ENCODE assay signal across 8 mouse cellular contexts in the genomic region with DNA sequence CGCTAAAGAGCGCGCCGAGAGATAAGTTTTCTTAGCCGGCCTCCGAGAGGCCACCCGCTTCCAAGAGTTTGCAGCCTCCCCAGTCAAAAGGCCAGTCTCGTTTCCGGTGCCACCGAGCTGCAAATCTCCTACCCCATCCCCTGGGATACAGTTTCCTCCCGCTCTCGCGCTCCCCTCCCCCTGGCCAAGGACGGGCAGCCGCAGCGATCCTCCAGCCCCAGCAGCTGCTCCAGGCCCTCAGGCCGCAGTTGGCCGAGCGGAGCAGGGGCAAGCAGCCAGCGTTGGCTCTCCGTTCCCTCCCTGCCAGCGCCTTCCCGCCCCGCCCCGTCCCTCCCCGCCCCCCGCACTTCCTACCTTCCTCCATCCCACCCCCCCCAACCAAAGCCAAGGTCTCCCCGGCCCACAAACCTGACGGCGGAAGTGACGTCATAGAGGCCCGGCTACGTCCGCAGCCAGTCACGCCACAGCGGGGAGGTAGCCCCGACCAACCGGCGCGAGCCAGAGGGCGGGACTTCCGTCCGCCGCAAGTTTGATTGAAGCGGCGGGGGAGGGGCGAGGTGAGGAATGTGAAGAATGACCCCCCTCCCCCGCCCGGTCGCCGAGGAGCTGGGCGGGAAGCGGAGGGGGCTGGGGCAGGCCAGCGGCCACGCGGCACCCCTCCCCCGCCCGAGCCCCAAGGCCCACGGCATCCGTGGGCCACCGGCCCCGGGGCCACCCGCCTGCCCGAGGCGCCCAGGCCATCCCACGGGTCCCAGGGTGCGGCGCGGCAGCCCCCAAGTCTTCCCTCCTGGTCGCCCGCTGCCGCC. TPM values are rescaled to one million over a fixed set of nuclear protein-coding genes. Genes with fewer than 3 reads are reported as not detected.
DNase-seq lines count a peak whose midpoint lies in the region; ATAC-seq and TF ChIP-seq lines count a peak whose summit lies in the region.

No protein-coding gene starts in this region.

- intact Hi-C loops in heart, postnatal 25 days (cut with DNase I): loop anchor here (10.0 kb wide), 2 partner anchors 329 to 419 kb away; a partner anchor contains a TSS

- under 1% methylated on average over 56 of the region's 72 CpGs for WGBS in forebrain, embryonic 15.5 days
- under 1% methylated on average over 58 of the region's 72 CpGs for WGBS in lung, adult 2 months

- H3K9ac ChIP-seq in ES-E14 (ENCODE audit: insufficient read depth, low read depth, low read length, poor library complexity, severe bottlenecking): peak overlapping the region; percentile 100
- H3K9ac ChIP-seq in forebrain, embryonic 15.5 days (replicated peaks): peak overlapping the region; percentile 92

- no peaks in the 10 kb centered on the region for H3K27me3 ChIP-seq in forebrain, embryonic 15.5 days

- H3K9me3 ChIP-seq in ES-E14 (ENCODE audit: control insufficient read depth, insufficient read depth, low read depth, low read length): no peaks in the 10 kb centered on the region
- H3K9me3 ChIP-seq in forebrain, embryonic 15.5 days: no peaks in the 10 kb centered on the region

- H3K4me2 ChIP-seq in forebrain, embryonic 15.5 days (replicated peaks): peak overlapping the region; percentile 79

- in situ Hi-C loops in ES-E14 (cut with MboI; ENCODE audit: low sequenced_read_pairs in 2 of 2, unreplicated experiment in 2 of 2): no loop called here

- no peak for TF ChIP-seq CTCF in lung, adult 2 months (IDR thresholded peaks at IDR 0.05; ENCODE audit: insufficient read depth, low read length)

- peak; percentile 85 for ATAC-seq in forebrain, embryonic 15.5 days (replicated peaks)
- ATAC-seq in neutrophil, adult 5-6 weeks (ENCODE audit: extremely low read depth, insufficient number of reproducible peaks, low FRiP score, poor library complexity, severe bottlenecking): peak; percentile 86

- TF ChIP-seq POLR2A in lung, adult 2 months (IDR thresholded peaks at IDR 0.05; ENCODE audit: borderline replicate concordance, extremely low read depth, low read depth, low read length): peak; percentile 58; the same call in 1 of the 2 replicates

- peak; percentile 98 for DNase-seq in ES-E14 (ENCODE audit: low read depth, low spot score)
- peak; percentile 99 for DNase-seq in cerebellum, adult 11-12 months
- DNase-seq in heart, postnatal 25 days (ENCODE audit: low spot score): peak; percentile 94
- DNase-seq in layer of hippocampus, adult 18-20 months (ENCODE audit: low spot score in 2 of 2): peak; percentile 95 to 97
- DNase-seq in lung, adult 2 months: peak; percentile 92
- DNase-seq in thymus, adult 18-20 months: peak; percentile 94 to 95

- H3K4me3 ChIP-seq in ES-E14 (ENCODE audit: insufficient read depth in 1 of 2, low read depth in 1 of 2, low read length in 2 of 2, poor library complexity in 1 of 2, severe bottlenecking in 1 of 2): peak overlapping the region; percentile 93 to 97
- peak overlapping the region; percentile 95 for H3K4me3 ChIP-seq in forebrain, embryonic 15.5 days
- H3K4me3 ChIP-seq in lung, adult 2 months (replicated peaks; ENCODE audit: extremely low read depth, low read depth, low read length): peak overlapping the region; percentile 99

- H3K36me3 ChIP-seq in ES-E14 (ENCODE audit: control insufficient read depth, insufficient read depth, low read length, poor library complexity, severe bottlenecking): no peaks in the 10 kb centered on the region
- H3K36me3 ChIP-seq in forebrain, embryonic 15.5 days: no peaks in the 10 kb centered on the region

- peak overlapping the region; percentile 99 for H3K27ac ChIP-seq in ES-E14 (ENCODE audit: insufficient read depth, low read depth, low read length, poor library complexity, severe bottlenecking)
- H3K27ac ChIP-seq in forebrain, embryonic 15.5 days (replicated peaks): peak overlapping the region; percentile 99

- H3K4me1 ChIP-seq in ES-E14 (ENCODE audit: control insufficient read depth in 2 of 2, insufficient read depth in 2 of 2, low read length in 2 of 2, poor library complexity in 1 of 2): peaks cover 2 to 3% of the 10 kb centered on the region in 2 experiments; a peak in 1 of 4 replicates
- peaks cover 41% of the 10 kb centered on the region for H3K4me1 ChIP-seq in forebrain, embryonic 15.5 days
- H3K4me1 ChIP-seq in lung, adult 2 months (ENCODE audit: control insufficient read depth, insufficient read depth, low read length): peaks cover 11% of the 10 kb centered on the region

TF ChIP-seq in ES-E14, 5 proteins besides CTCF, POLR2A, EP300 and RAD21:
- no peak for TF ChIP-seq ZNF384 (IDR thresholded peaks at IDR 0.05; ENCODE audit: low read depth, low read length)
- TF ChIP-seq CHD2 (IDR thresholded peaks at IDR 0.05; ENCODE audit: low read depth, low read length): peak; percentile 81; the same call in 1 of the 2 replicates
- TF ChIP-seq MAFK (IDR thresholded peaks at IDR 0.05; ENCODE audit: insufficient read depth, low read depth, low read length): no peak

RNA-seq across cellular contexts. Expression of a gene that starts 32.3 kb away (rescaled TPM):
- 0.27 TPM in 1 of 2 replicates, not detected in the other for total RNA-seq in ES-E14 (2012; rRNA removed)
- polyA plus RNA-seq in forebrain, embryonic 15.5 days (2015; fragmentation: Nextera tagmentation; extraction: Ambion mirVana): 3.1 and 3.3 TPM in 2 replicates
- total RNA-seq in heart, postnatal 25 days (2021): not detected
- total RNA-seq in layer of hippocampus, adult 18-20 months (2021): 1 to 10 TPM; 1.5 to 3.5 TPM
- not detected in 2 replicates for polyA plus RNA-seq in lung, adult 2 months (2012; rRNA removed)
- total RNA-seq in neutrophil, adult 5-6 weeks (2017): 0.93 TPM in 1 of 2 replicates, not detected in the other

RNA-seq across cellular contexts. Expression of a gene that starts 32.4 kb away (rescaled TPM):
- 6.6 and 8.1 TPM in 2 replicates for total RNA-seq in ES-E14 (2012; rRNA removed)
- 6.8 and 10.2 TPM in 2 replicates for polyA plus RNA-seq in forebrain, embryonic 15.5 days (2015; fragmentation: Nextera tagmentation; extraction: Ambion mirVana)
- total RNA-seq in heart, postnatal 25 days (2021): 1 to 10 TPM; 4.6 to 5.0 TPM
- total RNA-seq in layer of hippocampus, adult 18-20 months (2021): 10 to 100 TPM; 19.4 to 24.9 TPM
- polyA plus RNA-seq in lung, adult 2 months (2012; rRNA removed): 7.7 and 8.9 TPM in 2 replicates
- 26.3 and 27.5 TPM in 2 replicates for total RNA-seq in neutrophil, adult 5-6 weeks (2017)

Comparison
In these comparisons a context has a peak if more than half of its experiments do, and no peak if none do; other contexts are left out.
1. Peak in every context shown above with its lines: DNase-seq, ATAC-seq, H3K4me3 ChIP-seq and H3K27ac ChIP-seq.